Mouse (Mus musculus) neural tube, embryonic 13.5 days (tissue): ENCODE measurements around the gene Pxdn. TPM values are rescaled to one million over a fixed set of nuclear protein-coding genes. Genes with fewer than 3 reads are reported as not detected.

Source experiments
- ATAC-seq: fragments of 200-750 bp; cut with Nextera tagmentation; 2 replicates; pipeline ENCODE4 v1.8.0; 2017; ENCODE audit warnings: low read depth, mild to moderate bottlenecking, moderate TSS enrichment, moderate library complexity
- H3K27ac ChIP-seq: fragments of 300-500 bp; sonication (generic); replicated peaks from 2 replicates; pipeline ENCODE4 v1.5.1; 2015; ENCODE audit warnings: moderate library complexity, mild to moderate bottlenecking, inconsistent platforms
- H3K27me3 ChIP-seq: fragments of 300-500 bp; sonication (generic); 2 replicates; pipeline ENCODE4 v1.6.1; 2015; ENCODE audit warnings: mild to moderate bottlenecking, inconsistent platforms
- H3K36me3 ChIP-seq: fragments of 300-500 bp; sonication (generic); 2 replicates; pipeline ENCODE4 v1.6.1; 2015; ENCODE audit warnings: mild to moderate bottlenecking, inconsistent platforms
- H3K4me1 ChIP-seq: fragments of 300-500 bp; sonication (generic); replicated peaks from 2 replicates; pipeline ENCODE4 v1.6.1; 2015; ENCODE audit warnings: inconsistent platforms
- H3K4me2 ChIP-seq: fragments of 300-500 bp; sonication (generic); 2 replicates; pipeline ENCODE4 v1.6.1; 2015; ENCODE audit warnings: inconsistent platforms, mild to moderate bottlenecking, moderate library complexity
- H3K4me3 ChIP-seq: fragments of 300-500 bp; sonication (generic); 2 replicates; pipeline ENCODE4 v1.5.1; 2015; ENCODE audit warnings: mild to moderate bottlenecking, inconsistent platforms
- H3K9ac ChIP-seq: fragments of 300-500 bp; sonication (generic); 2 replicates; pipeline ENCODE4 v1.6.1; 2015; ENCODE audit warnings: moderate library complexity, mild to moderate bottlenecking, inconsistent platforms
- H3K9me3 ChIP-seq: fragments of 300-500 bp; sonication (generic); 2 replicates; pipeline ENCODE4 v1.6.1; 2016; ENCODE audit warnings: inconsistent platforms
- WGBS: fragments of 180-500 bp; shearing (Covaris S2); methylation state at CpG from one replicate; pipeline ENCODE4 v1.1.7; 2015; 5-methylcytosine and 5-hydroxymethylcytosine counted together
- polyA plus RNA-seq: library from polyadenylated mRNA; unstranded; fragments of >200 nt; fragmentation: Nextera tagmentation; extraction: Ambion mirVana; gene quantifications from 2 replicates; pipeline ENCODE4 v1.2.1, GENCODE M21; 2015

Gene Pxdn
- polyA plus RNA-seq, 1 experiment from 2014 or later, result 48.8 TPM

- Histone ChIP-seq H3K4me2 (no peak overlapping the region), H3K27ac (no peak overlapping the region), H3K36me3 (no peaks in the 10 kb centered on the region), H3K27me3 (no peaks in the 10 kb centered on the region), H3K9me3 (no peaks in the 10 kb centered on the region), H3K4me1 (no peaks in the 10 kb centered on the region), H3K9ac (no peak overlapping the region), H3K4me3 (no peak overlapping the region)
- WGBS, result 31% methylated on average over 1 of the region's 1 CpGs
- ATAC-seq, result no peak
Observed at GRCm38 (mm10) chr12:30061503-30062117, 124.2 kb downstream of the Pxdn start.

- Histone ChIP-seq H3K9ac (no peak overlapping the region), H3K4me2 (no peak overlapping the region), H3K27me3 (no peaks in the 10 kb centered on the region), H3K4me3 (no peak overlapping the region), H3K4me1 (no peaks in the 10 kb centered on the region), H3K36me3 (no peaks in the 10 kb centered on the region), H3K27ac (no peak overlapping the region), H3K9me3 (no peaks in the 10 kb centered on the region)
- ATAC-seq, result no peak
- 36% methylated on average over 6 of the region's 6 CpGs for WGBS
Observed at GRCm38 (mm10) chr12:30062118-30062505, 124.7 kb downstream of the Pxdn start.

Other genes with a start within 250 kb of the Pxdn start
- not detected in 2 replicates for gene Tpo, start 195.0 kb downstream of the Pxdn start, polyA plus RNA-seq